Mouse (Mus musculus) embryonic facial prominence, embryonic 11.5 days (tissue): ENCODE measurements at regions not wholly inside any gene's neighbourhood (a gene's known extent, or its start where the extent isn't known, plus 50 kb on each side); places are given as distances from the start of the nearest gene placed in this dataset.

Source experiments
- ATAC-seq: fragments of 200-750 bp; cut with Nextera tagmentation; replicated peaks from 2 replicates; pipeline ENCODE4 v1.8.0; 2017; ENCODE audit warnings: low read depth; ENCODE audit not compliant: insufficient number of reproducible peaks, low FRiP score, low TSS enrichment
- DNase-seq: peaks from one replicate; pipeline ENCODE4 v3.0.0-alpha.2; 2015; ENCODE audit warnings: low spot score
- H3K27ac ChIP-seq: fragments of 300-500 bp; sonication (generic); replicated peaks from 2 replicates; pipeline ENCODE4 v1.5.1; 2014; ENCODE audit warnings: mild to moderate bottlenecking, low read depth, low read length, control low read depth
- H3K27me3 ChIP-seq: fragments of 300-500 bp; sonication (generic); 2 replicates; pipeline ENCODE4 v1.6.1; 2014; ENCODE audit warnings: mild to moderate bottlenecking, low read length, moderate library complexity, mixed read lengths; ENCODE audit not compliant: control insufficient read depth, insufficient read depth
- H3K36me3 ChIP-seq: fragments of 300-500 bp; sonication (generic); replicated peaks from 2 replicates; pipeline ENCODE4 v1.6.1; 2014; ENCODE audit warnings: low read depth, mild to moderate bottlenecking, low read length, moderate library complexity, mixed read lengths; ENCODE audit not compliant: control insufficient read depth, insufficient read depth
- H3K4me1 ChIP-seq: fragments of 300-500 bp; sonication (generic); 2 replicates; pipeline ENCODE4 v1.6.1; 2014; ENCODE audit warnings: low read length, mixed read lengths; ENCODE audit not compliant: control insufficient read depth, insufficient read depth
- H3K4me2 ChIP-seq: fragments of 300-500 bp; sonication (generic); 2 replicates; pipeline ENCODE4 v1.6.1; 2014; ENCODE audit warnings: low read depth, mild to moderate bottlenecking, control low read depth, low read length, moderate library complexity
- H3K4me3 ChIP-seq: fragments of 300-500 bp; sonication (generic); 2 replicates; pipeline ENCODE4 v1.5.1; 2014; ENCODE audit warnings: low read depth, low read length, control low read depth
- H3K9ac ChIP-seq: fragments of 300-500 bp; sonication (generic); replicated peaks from 2 replicates; pipeline ENCODE4 v1.6.1; 2014; ENCODE audit warnings: mild to moderate bottlenecking, control low read depth, low read length
- H3K9me3 ChIP-seq: fragments of 300-500 bp; sonication (generic); replicated peaks from 2 replicates; pipeline ENCODE4 v1.6.1; 2016; ENCODE audit warnings: mild to moderate bottlenecking, low read length, inconsistent platforms, mixed read lengths; ENCODE audit not compliant: control insufficient read depth
- WGBS: fragments of 180-500 bp; shearing (Covaris S2); extraction: QIAGEN DNeasy Blood & Tissue Kit; methylation state at CpG from one replicate; pipeline ENCODE4 v1.1.7; 2014; 5-methylcytosine and 5-hydroxymethylcytosine counted together

DNA sequence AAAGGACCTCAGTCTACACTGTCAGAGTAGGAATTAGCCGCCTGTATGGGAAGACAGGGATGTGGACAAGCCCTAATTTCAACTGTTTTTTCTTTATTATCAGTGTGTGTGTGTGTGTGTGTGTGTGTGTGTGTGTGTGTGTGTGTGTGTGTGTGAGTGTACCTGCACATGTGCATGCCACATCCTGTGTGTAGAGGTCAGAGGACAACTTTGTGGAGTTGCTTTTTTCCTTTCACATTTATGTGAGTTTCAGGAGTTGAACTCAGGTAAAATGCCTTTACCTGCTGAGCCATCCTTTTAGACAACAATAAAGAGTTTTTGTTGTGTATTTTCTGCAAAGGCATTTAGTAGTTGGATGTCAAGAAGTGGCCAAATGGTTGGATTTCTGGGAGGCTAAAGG lies 2606.8 kb downstream of the Gm37988 start:
- H3K4me2 ChIP-seq, result no peak overlapping the region
- ATAC-seq (no peak), DNase-seq (no peak)
- no peaks in the 10 kb centered on the region for H3K27me3 ChIP-seq
- H3K4me3 ChIP-seq, result no peak overlapping the region
- H3K4me1 ChIP-seq, result no peaks in the 10 kb centered on the region
- H3K9ac ChIP-seq, result no peak overlapping the region
- 83% methylated on average over 1 of the region's 1 CpGs for WGBS
- no peaks in the 10 kb centered on the region for H3K36me3 ChIP-seq
- no peaks in the 10 kb centered on the region for H3K9me3 ChIP-seq
- no peak overlapping the region for H3K27ac ChIP-seq

DNA sequence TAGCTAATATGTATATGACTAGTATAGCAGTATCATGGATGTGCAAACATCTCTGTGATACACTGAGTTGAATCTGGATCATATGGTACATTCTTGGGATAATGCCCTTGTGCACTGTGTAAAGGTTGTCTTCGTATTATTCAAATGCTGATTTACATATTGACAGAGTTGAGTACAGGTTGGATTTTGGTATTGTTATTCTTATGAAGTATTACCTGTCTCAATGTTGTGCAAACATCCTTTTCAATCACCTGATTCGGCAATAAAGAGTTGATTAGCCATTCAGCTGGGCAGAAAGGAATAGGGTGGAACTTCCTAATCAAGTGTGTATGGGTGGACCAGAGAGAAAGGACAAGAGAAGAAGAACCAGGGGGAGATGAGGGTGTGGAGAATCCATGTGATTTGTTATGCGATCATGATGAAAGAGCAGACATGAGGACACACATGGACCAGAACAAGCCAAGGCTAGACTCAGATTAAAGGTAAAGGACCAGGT lies 2644.0 kb downstream of the Gm37988 start:
- Histone ChIP-seq H3K9me3 (no peaks in the 10 kb centered on the region), H3K36me3 (no peaks in the 10 kb centered on the region), H3K4me3 (no peak overlapping the region), H3K4me2 (no peak overlapping the region), H3K27ac (no peak overlapping the region), H3K9ac (no peak overlapping the region), H3K4me1 (no peaks in the 10 kb centered on the region), H3K27me3 (no peaks in the 10 kb centered on the region)
- 90% methylated on average over 3 of the region's 3 CpGs for WGBS
- ATAC-seq (no peak), DNase-seq (no peak)

DNA sequence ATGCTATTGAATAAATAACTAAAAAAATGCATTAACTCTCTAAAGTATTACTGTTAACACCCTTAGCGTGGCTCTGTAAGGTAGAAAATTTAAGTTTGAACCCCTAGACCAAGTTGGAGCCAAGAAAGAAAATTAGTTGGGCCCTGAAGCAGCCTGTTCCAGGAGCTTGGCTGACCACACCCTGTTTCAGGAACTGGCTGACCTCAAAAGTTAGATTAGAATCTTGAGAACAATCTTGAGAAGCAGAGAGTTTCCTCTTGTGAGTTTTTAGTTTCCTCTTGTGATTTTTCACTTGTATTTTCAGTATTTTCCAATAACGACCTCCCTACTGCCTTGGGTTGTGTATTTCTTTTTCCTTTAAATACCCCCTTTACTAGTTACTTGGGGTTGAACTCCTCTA lies 2647.2 kb downstream of the Gm37988 start:
- Histone ChIP-seq H3K4me1 (no peaks in the 10 kb centered on the region), H3K4me3 (no peak overlapping the region), H3K9me3 (no peaks in the 10 kb centered on the region), H3K36me3 (no peaks in the 10 kb centered on the region), H3K27me3 (no peaks in the 10 kb centered on the region), H3K4me2 (no peak overlapping the region), H3K27ac (no peak overlapping the region), H3K9ac (no peak overlapping the region)
- ATAC-seq (no peak), DNase-seq (no peak)
- WGBS, result 72% methylated on average over 2 of the region's 2 CpGs

DNA sequence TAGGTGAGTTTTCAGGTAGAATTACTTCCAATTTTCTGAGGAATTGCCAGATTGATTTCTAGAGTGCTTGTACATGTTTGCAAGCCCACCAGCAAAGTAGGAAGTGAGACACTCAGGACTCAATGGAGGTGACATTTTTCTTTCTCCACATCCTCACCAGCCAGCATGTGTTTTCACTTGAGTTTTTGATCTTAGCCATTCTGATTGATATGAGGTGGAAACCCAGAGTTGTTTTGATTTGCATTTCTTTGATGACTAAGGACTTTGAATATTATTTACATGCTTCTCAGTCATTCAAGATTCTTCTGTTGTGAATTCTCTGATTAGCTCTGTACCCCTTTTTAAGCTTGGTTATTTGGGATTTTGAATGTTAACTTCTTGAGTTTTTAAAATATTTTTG lies 2650.2 kb downstream of the Gm37988 start:
- Histone ChIP-seq H3K4me1 (no peaks in the 10 kb centered on the region), H3K27ac (no peak overlapping the region), H3K4me3 (no peak overlapping the region), H3K36me3 (no peaks in the 10 kb centered on the region), H3K4me2 (no peak overlapping the region), H3K9me3 (no peaks in the 10 kb centered on the region), H3K9ac (no peak overlapping the region), H3K27me3 (no peaks in the 10 kb centered on the region)
- no peak for ATAC-seq
- DNase-seq, result no peak

DNA sequence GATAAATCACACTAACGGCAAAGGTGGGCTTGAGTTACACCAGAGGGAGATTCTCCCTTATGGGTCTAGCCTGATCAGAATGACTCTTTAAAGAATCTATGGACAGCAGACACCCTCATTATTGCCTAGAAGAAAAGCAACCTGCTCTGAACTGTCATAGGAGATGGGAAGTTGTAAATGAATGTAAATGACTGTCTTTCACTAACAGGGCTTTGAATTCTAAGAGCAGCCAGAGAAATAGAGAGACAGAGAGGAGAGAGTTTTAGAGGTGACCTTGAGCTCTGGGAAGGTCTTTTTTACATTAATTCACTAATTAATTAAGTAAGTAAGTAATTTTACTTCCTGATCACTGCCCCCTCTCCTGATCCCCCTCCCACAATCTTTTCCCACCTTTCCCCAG lies 2686.4 kb downstream of the Gm37988 start:
- Histone ChIP-seq H3K27me3 (no peaks in the 10 kb centered on the region), H3K36me3 (no peaks in the 10 kb centered on the region), H3K4me1 (no peaks in the 10 kb centered on the region), H3K9me3 (no peaks in the 10 kb centered on the region), H3K27ac (no peak overlapping the region), H3K4me2 (no peak overlapping the region), H3K4me3 (no peak overlapping the region), H3K9ac (no peak overlapping the region)
- DNase-seq (no peak), ATAC-seq (no peak)
- WGBS, result 92% methylated on average over 1 of the region's 1 CpGs

DNA sequence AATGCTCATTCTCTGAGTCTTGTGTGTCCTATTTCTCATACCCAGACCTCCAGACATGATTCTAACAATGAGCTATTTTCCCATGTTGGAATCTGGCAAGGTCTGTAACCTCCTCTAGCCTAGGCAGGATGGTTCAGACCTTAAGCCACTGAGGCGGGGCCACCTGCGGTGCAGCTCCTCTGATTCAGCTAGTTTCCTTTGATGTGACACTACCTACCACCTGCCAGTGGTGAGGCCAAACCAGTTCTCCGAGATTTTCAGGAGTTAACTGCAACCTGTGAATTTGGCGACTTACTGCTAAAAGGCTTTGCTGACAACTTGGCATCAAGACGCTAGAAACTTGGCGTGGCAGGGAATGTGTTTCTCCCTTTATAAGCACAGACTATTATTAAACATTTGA lies 2691.3 kb downstream of the Gm37988 start:
- Histone ChIP-seq H3K4me1 (no peaks in the 10 kb centered on the region), H3K4me3 (no peak overlapping the region), H3K27me3 (no peaks in the 10 kb centered on the region), H3K9ac (no peak overlapping the region), H3K4me2 (no peak overlapping the region), H3K9me3 (no peaks in the 10 kb centered on the region), H3K36me3 (no peaks in the 10 kb centered on the region), H3K27ac (no peak overlapping the region)
- ATAC-seq, result no peak
- WGBS, result 57% methylated on average over 6 of the region's 6 CpGs
- peak; percentile 42 for DNase-seq

DNA sequence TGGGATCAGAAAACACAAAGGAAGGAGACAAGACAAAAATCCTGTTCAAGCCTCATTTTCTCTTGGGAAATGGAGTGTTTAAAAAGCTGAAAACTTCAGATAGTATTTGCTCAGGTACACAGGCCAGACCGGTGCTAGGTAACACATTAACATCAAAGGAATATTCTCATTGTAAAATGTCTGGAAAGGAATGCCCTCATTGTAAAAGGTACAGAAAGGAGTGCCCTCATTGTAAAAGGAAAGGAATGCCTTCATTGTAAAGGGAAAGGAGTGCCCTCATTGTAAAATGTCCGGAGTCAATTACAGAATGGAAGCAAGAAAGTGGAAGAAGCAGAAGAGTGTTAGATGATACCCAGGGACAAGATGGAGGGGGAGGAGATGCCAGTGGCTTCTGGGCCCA lies 2694.7 kb downstream of the Gm37988 start:
- Histone ChIP-seq H3K9me3 (no peaks in the 10 kb centered on the region), H3K9ac (no peak overlapping the region), H3K36me3 (no peaks in the 10 kb centered on the region), H3K27me3 (no peaks in the 10 kb centered on the region), H3K4me1 (no peaks in the 10 kb centered on the region), H3K4me2 (no peak overlapping the region), H3K27ac (no peak overlapping the region), H3K4me3 (no peak overlapping the region)
- WGBS, result 73% methylated on average over 2 of the region's 2 CpGs
- ATAC-seq (no peak), DNase-seq (no peak)

DNA sequence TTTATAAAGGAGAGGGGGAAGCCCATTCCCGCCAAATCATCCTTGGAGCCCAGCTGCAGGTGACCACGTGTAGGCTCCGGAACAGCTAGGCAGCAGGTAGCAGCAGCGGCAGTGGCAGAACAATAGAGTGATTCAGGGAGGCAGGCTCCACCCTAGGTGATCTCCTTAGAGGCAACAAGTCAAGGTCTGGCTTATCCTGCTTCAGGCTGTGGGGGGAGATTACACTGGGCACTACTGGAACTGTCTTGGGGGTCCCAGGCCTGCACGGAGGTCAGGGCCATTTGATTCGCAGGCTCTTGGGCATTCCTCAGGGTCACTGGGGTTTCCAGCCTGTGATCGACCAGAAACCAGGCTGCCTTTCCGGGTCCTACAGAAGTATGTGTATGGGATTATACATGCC lies 2711.1 kb downstream of the Gm37988 start:
- H3K4me2 ChIP-seq, result no peak overlapping the region
- no peaks in the 10 kb centered on the region for H3K27me3 ChIP-seq
- H3K9ac ChIP-seq, result no peak overlapping the region
- no peaks in the 10 kb centered on the region for H3K9me3 ChIP-seq
- WGBS, result 55% methylated on average over 8 of the region's 8 CpGs
- no peak overlapping the region for H3K4me3 ChIP-seq
- ATAC-seq, result no peak
- DNase-seq, result no peak
- no peak overlapping the region for H3K27ac ChIP-seq
- no peaks in the 10 kb centered on the region for H3K4me1 ChIP-seq
- H3K36me3 ChIP-seq, result no peaks in the 10 kb centered on the region

DNA sequence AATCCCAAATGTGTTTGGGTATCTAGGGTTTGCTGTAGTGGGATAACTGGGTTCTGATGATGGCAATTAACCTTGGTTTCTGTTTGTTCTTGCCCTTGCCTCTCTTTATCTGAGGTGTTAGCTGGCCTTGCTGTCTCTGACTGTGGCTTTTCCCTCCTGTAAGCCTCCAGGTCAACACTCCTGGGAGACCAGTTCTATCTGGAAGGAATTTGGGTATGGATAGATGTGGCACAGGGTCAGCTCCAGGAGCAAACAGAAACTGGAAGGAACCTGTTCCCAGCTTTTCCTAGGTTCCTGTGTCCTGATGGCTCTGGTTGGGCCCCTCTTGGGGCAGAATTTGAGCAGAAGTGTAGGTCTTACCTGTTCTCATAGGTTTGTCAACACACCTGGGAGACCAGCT lies 2725.8 kb downstream of the Gm37988 start:
- no peak for ATAC-seq
- no peak overlapping the region for H3K9ac ChIP-seq

More for the DNA sequence above, 2725.8 kb downstream of the Gm37988 start:
- no peak for DNase-seq
- Histone ChIP-seq H3K27ac (no peak overlapping the region), H3K4me1 (no peaks in the 10 kb centered on the region), H3K9me3 (no peaks in the 10 kb centered on the region), H3K27me3 (no peaks in the 10 kb centered on the region), H3K4me2 (no peak overlapping the region), H3K36me3 (no peaks in the 10 kb centered on the region), H3K4me3 (no peak overlapping the region)
